Mouse (Mus musculus): ENCODE measurements around the gene Adam23.
"Not testable (repeated sequence)": the region's sequence is repeated elsewhere in the genome, so short reads cannot be mapped to it uniquely, and the experiment has no call there.

The Adam23 gene

GRCm38 (mm10) chr1:63603870-63604500, 158.3 kb downstream of the Adam23 start:
- no peak for DNase-seq

GRCm38 (mm10) chr1:63609613-63610012, 163.9 kb downstream of the Adam23 start:
- no peak for DNase-seq

- DNase-seq, result peak; percentile 81
These were observed 168.9 kb downstream of the Adam23 start for GRCm38 (mm10) chr1:63614594-63614993.

GRCm38 (mm10) chr1:63615668-63616067, 170.0 kb downstream of the Adam23 start, which contains the start of gene Gm39653:
Gene Gm39653 (plus strand): TSS chr1:63615968.
- no peak for DNase-seq

- no peak for DNase-seq
These were observed 182.5 kb downstream of the Adam23 start for GRCm38 (mm10) chr1:63628211-63628610.

- DNase-seq, result not testable (repeated sequence)
These were observed 184.7 kb downstream of the Adam23 start for GRCm38 (mm10) chr1:63630390-63630789.

- no peak for DNase-seq
These were observed 194.2 kb downstream of the Adam23 start for GRCm38 (mm10) chr1:63639921-63640320.
